ENCODE assay signal across 19 mouse cellular contexts in genomic region chr14:46596696-46597359, GRCm38 (mm10).
A peak's percentile ranks its signal among the peaks of the same experiment; 100 is the strongest.
DNase-seq lines count a peak whose midpoint lies in the region; ATAC-seq lines count a peak whose summit lies in the region.
"Had no signal": no experiment of that assay in that cellular context is flagged by ENCODE, and none has a peak within 500 bp of the region (broad histone marks: within the 10 kb centered on the region; RNA-seq: fewer than 3 reads in every experiment).

No protein-coding gene starts in this region.

- H3K4me3 ChIP-seq in midbrain, embryonic 11.5 days (ENCODE audit: low read depth, low read length): no peak overlapping the region
- no peak overlapping the region for H3K4me3 ChIP-seq in midbrain, embryonic 16.5 days (ENCODE audit: low read depth, low read length)
- H3K4me3 ChIP-seq in stomach, embryonic 15.5 days (replicated peaks): no peak overlapping the region
- H3K4me3 ChIP-seq: gastrocnemius, adult 2 months; midbrain, embryonic 10.5 days had no signal

- H3K9me3 ChIP-seq in midbrain, embryonic 11.5 days (ENCODE audit: control insufficient read depth, low read length): no peaks in the 10 kb centered on the region
- H3K9me3 ChIP-seq in midbrain, embryonic 16.5 days (replicated peaks; ENCODE audit: control insufficient read depth, low read length, poor library complexity, severe bottlenecking): no peaks in the 10 kb centered on the region
- H3K9me3 ChIP-seq in stomach, embryonic 15.5 days: no peaks in the 10 kb centered on the region
- H3K9me3 ChIP-seq: G1E; midbrain, embryonic 10.5 days had no signal

- no peaks in the 10 kb centered on the region for H3K27me3 ChIP-seq in midbrain, embryonic 11.5 days (ENCODE audit: control insufficient read depth, insufficient read depth, low read length)
- no peaks in the 10 kb centered on the region for H3K27me3 ChIP-seq in midbrain, embryonic 16.5 days (ENCODE audit: control insufficient read depth, insufficient read depth, low read depth, low read length)
- H3K27me3 ChIP-seq in stomach, embryonic 15.5 days (replicated peaks): no peaks in the 10 kb centered on the region

- no peak overlapping the region for H3K4me2 ChIP-seq in midbrain, embryonic 11.5 days
- H3K4me2 ChIP-seq in midbrain, embryonic 16.5 days (ENCODE audit: low read length): no peak overlapping the region
- H3K4me2 ChIP-seq in stomach, embryonic 15.5 days: no peak overlapping the region

- WGBS in midbrain, embryonic 11.5 days: 89% methylated on average over 7 of the region's 7 CpGs
- WGBS in midbrain, embryonic 16.5 days: 86% methylated on average over 7 of the region's 7 CpGs
- 69% methylated on average over 7 of the region's 7 CpGs for WGBS in stomach, embryonic 15.5 days

- H3K27ac ChIP-seq in midbrain, embryonic 11.5 days (ENCODE audit: low read depth, low read length): no peak overlapping the region
- no peak overlapping the region for H3K27ac ChIP-seq in midbrain, embryonic 16.5 days (ENCODE audit: low read length)
- no peak overlapping the region for H3K27ac ChIP-seq in stomach, embryonic 15.5 days
- H3K27ac ChIP-seq: midbrain, embryonic 10.5 days had no signal

- H3K4me1 ChIP-seq in midbrain, embryonic 11.5 days (ENCODE audit: control insufficient read depth, insufficient read depth, low read length): no peaks in the 10 kb centered on the region
- H3K4me1 ChIP-seq in midbrain, embryonic 16.5 days (ENCODE audit: control insufficient read depth, insufficient read depth, low read length): no peaks in the 10 kb centered on the region
- H3K4me1 ChIP-seq in stomach, embryonic 15.5 days: no peaks in the 10 kb centered on the region
- H3K4me1 ChIP-seq: midbrain, embryonic 10.5 days had no signal

- DNase-seq in embryo, embryonic 10 days (ENCODE audit: low spot score): peak; percentile 3
- no peak for DNase-seq in embryo, embryonic 9.5 days (ENCODE audit: extremely low spot score)
- peak; percentile 21 for DNase-seq in midbrain, embryonic 11.5 days (ENCODE audit: low spot score, missing footprints)
- peak; percentile 56 for DNase-seq in liver
- DNase-seq in thymus, postnatal 4 days: no peak
- DNase-seq in adrenal gland, postnatal 25 days: no peak
- DNase-seq: cerebellum, postnatal 10 days; embryo, embryonic 11 days; gastrocnemius, adult 2 months; layer of hippocampus, postnatal 36 days; lung, adult 2 months; lung, postnatal 36 days; thymus, adult 2 months had no signal

- no peaks in the 10 kb centered on the region for H3K36me3 ChIP-seq in midbrain, embryonic 11.5 days (ENCODE audit: control insufficient read depth, insufficient read depth, low read length)
- no peaks in the 10 kb centered on the region for H3K36me3 ChIP-seq in midbrain, embryonic 16.5 days (ENCODE audit: control insufficient read depth, insufficient read depth, low read length)
- no peaks in the 10 kb centered on the region for H3K36me3 ChIP-seq in stomach, embryonic 15.5 days
- H3K36me3 ChIP-seq: G1E; midbrain, embryonic 10.5 days had no signal

- ATAC-seq in midbrain, embryonic 11.5 days (ENCODE audit: low FRiP score): no peak
- no peak for ATAC-seq in midbrain, embryonic 16.5 days
- peak; percentile 90; the same call in 1 of the 2 replicates for ATAC-seq in stomach, embryonic 15.5 days (ENCODE audit: insufficient read depth, low FRiP score, low read depth)
- ATAC-seq: CD4-positive, CD25-positive, alpha-beta regulatory T cell, adult 4 months; forebrain, embryonic 16.5 days had no signal

- no peak overlapping the region for H3K9ac ChIP-seq in midbrain, embryonic 11.5 days (ENCODE audit: low read length)
- H3K9ac ChIP-seq in midbrain, embryonic 16.5 days (ENCODE audit: low read depth, low read length): no peak overlapping the region
- H3K9ac ChIP-seq in stomach, embryonic 15.5 days: no peak overlapping the region

Comparison
In these comparisons a context has a peak if more than half of its experiments do, and no peak if none do; other contexts are left out.
1. DNase-seq: peak in embryo, embryonic 10 days (single experiment), midbrain, embryonic 11.5 days (single experiment) and liver (single experiment); none in embryo, embryonic 9.5 days (single experiment), thymus, postnatal 4 days (single experiment) and adrenal gland, postnatal 25 days (single experiment).